Mouse (Mus musculus): ENCODE measurements around the gene Itpa.

DNA sequence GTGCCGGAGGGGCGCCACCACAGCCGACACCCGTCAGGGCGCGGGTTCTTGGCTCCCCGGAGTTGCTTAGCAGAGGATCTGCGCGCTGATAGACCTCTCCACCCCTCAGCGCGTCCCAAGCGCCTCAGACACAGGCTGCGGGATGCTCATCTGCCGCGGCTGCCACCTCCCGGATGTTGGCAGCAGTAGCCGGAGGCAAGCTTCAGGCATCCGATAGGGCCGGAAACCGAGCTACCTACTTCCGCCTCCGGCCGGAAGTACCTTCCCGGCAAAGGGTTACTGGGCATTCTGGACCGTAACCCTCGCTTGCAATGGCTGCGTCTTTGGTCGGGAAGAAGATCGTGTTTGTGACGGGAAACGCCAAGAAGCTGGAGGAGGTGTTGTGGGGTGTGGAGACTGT lies at the start of gene Itpa:
- peak; percentile 90 for TF ChIP-seq CTCF (IDR thresholded peaks at IDR 0.05; ENCODE audit: low read depth)
- no peak for TF ChIP-seq EP300 (IDR thresholded peaks at IDR 0.05; ENCODE audit: low read depth)

Measured in liver, postnatal 0 days (tissue).